Mouse (Mus musculus) cerebellum, adult 2 months (tissue): ENCODE measurements around the gene Copg2.

Experiments
- CTCF ChIP-seq: fragments of 200-500 bp; IDR thresholded peaks from 2 replicates; pipeline ENCODE4 v1.5.1; 2011; ENCODE audit warnings: low read depth, mild to moderate bottlenecking, control low read depth, low read length, moderate library complexity, borderline replicate concordance; ENCODE audit not compliant: insufficient read depth
- POLR2A ChIP-seq: fragments of 200-500 bp; IDR thresholded peaks from 2 replicates; pipeline ENCODE4 v1.6.1; 2011; ENCODE audit warnings: low read length, control low read depth, borderline replicate concordance; ENCODE audit not compliant: insufficient read depth

DNA sequence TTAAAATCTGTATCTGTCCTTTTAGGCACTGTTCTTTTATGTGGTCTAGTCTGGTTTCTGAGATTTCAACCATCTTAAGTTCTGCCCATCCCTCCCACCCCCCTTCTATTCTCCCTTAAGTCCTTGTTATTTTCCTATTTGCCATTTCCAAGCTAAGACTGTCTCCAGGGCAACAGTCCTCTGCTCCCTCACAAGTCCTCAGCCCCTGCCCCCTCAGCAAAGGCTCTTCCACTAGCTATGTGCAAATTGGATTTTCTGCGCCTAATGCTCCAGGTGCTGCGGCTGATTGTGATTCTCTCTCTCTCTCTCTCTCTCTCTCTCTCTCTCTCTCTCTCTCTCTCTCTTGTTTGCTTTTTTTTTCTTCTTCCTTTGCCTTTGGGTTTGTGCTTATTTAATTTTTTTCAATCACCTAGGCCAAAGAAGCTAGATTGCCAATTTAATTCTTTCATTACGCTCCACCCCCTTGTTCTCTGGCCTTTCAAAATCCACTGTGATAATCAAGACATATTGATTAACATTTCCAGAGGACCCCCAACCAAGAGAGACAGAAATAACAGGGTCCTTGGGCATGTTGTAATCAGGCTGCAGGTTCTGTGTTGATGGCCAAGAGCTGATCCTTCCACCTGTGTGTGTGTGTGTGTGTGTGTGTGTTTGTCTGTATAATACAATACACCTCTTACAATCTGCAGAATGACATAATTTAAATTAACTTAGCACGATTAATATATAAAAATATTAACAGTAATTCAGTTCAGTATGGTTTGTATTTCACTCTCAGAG lies 174.0 kb downstream of the Copg2 start:
- no peak for TF ChIP-seq CTCF
- no peak for TF ChIP-seq POLR2A
